Mouse (Mus musculus): Measurements from ENCODE around the gene Raet1e. TPM values are rescaled to one million over a fixed set of nuclear protein-coding genes. Genes with fewer than 3 reads are reported as not detected.
"Not testable (repeated sequence)": the region's sequence is repeated elsewhere in the genome, so short reads cannot be mapped to it uniquely, and the experiment has no call there.

Raet1e gene
- polyA plus RNA-seq, 1 experiment from 2014 or later, result 5.3 TPM

- Histone ChIP-seq H3K4me2 (replicated peaks; ENCODE audit: low read depth) (peak within 1 kb of the TSS; percentile 98), H3K4me3 (ENCODE audit: low read depth, low read length) (peak within 1 kb of the TSS; percentile 69), H3K36me3 (ENCODE audit: control insufficient read depth, insufficient read depth, low read length) (no peaks in the 10 kb centered on the region), H3K27ac (replicated peaks) (peak within 1 kb of the TSS; percentile 75), H3K9me3 (ENCODE audit: control insufficient read depth, low read length) (no peaks in the 10 kb centered on the region), H3K9ac (ENCODE audit: low read length) (peak within 1 kb of the TSS; percentile 73), H3K4me1 (replicated peaks; ENCODE audit: control insufficient read depth, insufficient read depth) (0 out of 2 replicates have a peak, but pooled peaks cover 2% of the 10 kb centered on the region), H3K27me3 (ENCODE audit: control insufficient read depth, insufficient read depth, low read length) (peaks cover 8% of the 10 kb centered on the region; the same call in 1 of the 2 replicates)
- no peak for TF ChIP-seq EP300 (optimal IDR thresholded peaks at IDR 0.05)
- TF ChIP-seq CTCF (IDR thresholded peaks at IDR 0.05; ENCODE audit: low read depth), result no peak
- DNase-seq (ENCODE audit: low spot score) (peak; percentile 39), ATAC-seq (ENCODE audit: low FRiP score, low TSS enrichment) (peak; percentile 30)
- WGBS, result under 1% methylated on average over 35 of the region's 37 CpGs
Observed at GRCm38 (mm10) chr10:22149073-22149690, 9.2 kb upstream of the Raet1e start, which contains the start of gene E030030I06Rik. E030030I06Rik (minus strand) TSS chr10:22149270.

- ATAC-seq (ENCODE audit: low FRiP score, low TSS enrichment) (no peak), DNase-seq (ENCODE audit: low spot score) (no peak)
- 1% methylated on average over 46 of the region's 50 CpGs for WGBS
- no peaks in the 10 kb centered on the region for H3K36me3 ChIP-seq (ENCODE audit: control insufficient read depth, insufficient read depth, low read length)
- H3K4me1 ChIP-seq (replicated peaks; ENCODE audit: control insufficient read depth, insufficient read depth), result 0 out of 2 replicates have a peak, but pooled peaks cover 2% of the 10 kb centered on the region
- no peaks in the 10 kb centered on the region for H3K9me3 ChIP-seq (ENCODE audit: control insufficient read depth, low read length)
- H3K4me2 ChIP-seq (replicated peaks; ENCODE audit: low read depth), result peak overlapping the region; percentile 98
- peaks cover 8% of the 10 kb centered on the region; the same call in 1 of the 2 replicates for H3K27me3 ChIP-seq (ENCODE audit: control insufficient read depth, insufficient read depth, low read length)
- no peak overlapping the region for H3K27ac ChIP-seq (replicated peaks)
- H3K4me3 ChIP-seq (ENCODE audit: low read depth, low read length), result peak overlapping the region; percentile 69
- H3K9ac ChIP-seq (ENCODE audit: low read length), result no peak overlapping the region
- TF ChIP-seq EP300 (optimal IDR thresholded peaks at IDR 0.05) (no peak), CTCF (IDR thresholded peaks at IDR 0.05; ENCODE audit: low read depth) (no peak)
Observed at GRCm38 (mm10) chr10:22149691-22150465, 8.5 kb upstream of the Raet1e start.

DNA sequence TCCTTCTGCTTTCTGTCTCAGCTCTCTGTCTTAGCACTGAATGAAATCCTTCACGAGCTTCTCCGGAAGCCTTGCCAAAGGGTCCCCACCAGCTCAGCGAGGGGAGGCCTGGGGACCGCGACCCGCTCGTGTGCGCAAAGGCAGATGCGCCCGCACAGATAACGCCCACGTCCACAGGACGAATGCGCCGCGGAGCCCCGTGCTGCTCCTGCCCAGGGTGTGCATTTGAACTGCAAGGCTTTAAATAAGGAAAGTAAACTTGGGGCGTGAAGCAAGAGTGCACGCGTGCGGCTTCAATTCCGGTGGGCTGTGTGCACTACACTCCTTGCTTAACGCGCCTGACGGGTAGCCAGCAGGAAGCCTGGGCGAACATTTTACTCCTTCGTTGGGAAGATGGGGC, 7.8 kb upstream of the Raet1e start:
- Histone ChIP-seq H3K27ac (replicated peaks) (no peak overlapping the region), H3K27me3 (ENCODE audit: control insufficient read depth, insufficient read depth, low read length) (peaks cover 11% of the 10 kb centered on the region; the same call in 1 of the 2 replicates), H3K4me2 (replicated peaks; ENCODE audit: low read depth) (peak overlapping the region; percentile 98), H3K36me3 (ENCODE audit: control insufficient read depth, insufficient read depth, low read length) (no peaks in the 10 kb centered on the region), H3K9me3 (ENCODE audit: control insufficient read depth, low read length) (no peaks in the 10 kb centered on the region), H3K4me3 (ENCODE audit: low read depth, low read length) (peak overlapping the region; percentile 69; the same call in 1 of the 2 replicates), H3K9ac (ENCODE audit: low read length) (no peak overlapping the region), H3K4me1 (replicated peaks; ENCODE audit: control insufficient read depth, insufficient read depth) (0 out of 2 replicates have a peak, but pooled peaks cover 2% of the 10 kb centered on the region)
- 1% methylated on average over 27 of the region's 27 CpGs for WGBS
- TF ChIP-seq EP300 (optimal IDR thresholded peaks at IDR 0.05) (no peak), CTCF (IDR thresholded peaks at IDR 0.05; ENCODE audit: low read depth) (no peak)
- DNase-seq (ENCODE audit: low spot score), result no peak
- no peak for ATAC-seq (ENCODE audit: low FRiP score, low TSS enrichment)

DNA sequence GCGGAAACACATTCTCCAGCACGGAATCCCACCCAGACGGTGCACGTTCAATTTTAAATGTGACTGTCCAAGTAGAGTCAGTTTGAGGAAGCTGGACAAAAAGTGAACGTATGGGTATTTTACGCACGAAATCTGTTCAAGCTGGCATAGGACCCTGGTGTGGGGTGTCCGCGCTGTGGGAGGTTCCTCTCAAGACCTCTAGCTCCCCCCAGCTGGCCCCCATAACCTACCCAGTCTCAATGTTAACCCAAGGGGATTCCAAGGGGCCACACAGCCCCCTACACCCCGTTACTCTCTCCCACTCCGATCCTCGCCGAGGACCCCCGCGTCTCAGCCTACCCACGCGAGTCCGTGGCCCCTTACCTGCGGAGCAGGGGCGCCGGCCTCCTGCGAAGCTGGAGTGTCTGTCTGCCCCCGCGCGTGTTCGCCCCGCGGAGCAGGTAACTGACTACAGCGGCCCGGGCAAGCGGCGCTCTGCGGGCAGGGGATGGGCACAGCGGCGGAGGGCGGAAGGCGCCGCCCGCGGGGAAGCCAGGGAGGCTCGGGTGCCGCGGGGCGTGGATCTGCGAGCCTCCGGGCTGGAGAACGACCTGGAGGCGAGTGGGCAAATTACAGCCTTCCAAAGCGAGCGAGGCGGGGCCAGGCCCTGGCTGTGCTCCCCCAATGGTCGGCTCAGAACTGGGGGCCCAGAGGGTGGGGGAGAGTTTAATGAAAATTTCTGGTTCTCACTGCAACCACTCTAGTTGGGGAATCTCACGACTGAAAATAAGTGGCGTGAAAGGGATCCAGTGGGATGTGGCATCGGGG, 7.1 kb upstream of the Raet1e start:
- ATAC-seq (ENCODE audit: low FRiP score, low TSS enrichment); H3K27ac ChIP-seq (replicated peaks); H3K9me3 ChIP-seq (ENCODE audit: control insufficient read depth, low read length); H3K36me3 ChIP-seq (ENCODE audit: control insufficient read depth, insufficient read depth, low read length); H3K4me1 ChIP-seq (replicated peaks; ENCODE audit: control insufficient read depth, insufficient read depth); H3K4me2 ChIP-seq (replicated peaks; ENCODE audit: low read depth); H3K9ac ChIP-seq (ENCODE audit: low read length): not testable (repeated sequence)
- peak overlapping the region; percentile 18; the same call in 1 of the 2 replicates for H3K4me3 ChIP-seq (ENCODE audit: low read depth, low read length)
- 2% methylated on average over 51 of the region's 55 CpGs for WGBS
- peaks cover 14% of the 10 kb centered on the region; the same call in 1 of the 2 replicates for H3K27me3 ChIP-seq (ENCODE audit: control insufficient read depth, insufficient read depth, low read length)
- DNase-seq (ENCODE audit: low spot score), result peak; percentile 38

GRCm38 (mm10) chr10:22151863-22152640, 6.3 kb upstream of the Raet1e start:
- H3K4me1 ChIP-seq (replicated peaks; ENCODE audit: control insufficient read depth, insufficient read depth); DNase-seq (ENCODE audit: low spot score); H3K36me3 ChIP-seq (ENCODE audit: control insufficient read depth, insufficient read depth, low read length); H3K4me3 ChIP-seq (ENCODE audit: low read depth, low read length); ATAC-seq (ENCODE audit: low FRiP score, low TSS enrichment); H3K4me2 ChIP-seq (replicated peaks; ENCODE audit: low read depth); H3K27ac ChIP-seq (replicated peaks); H3K9ac ChIP-seq (ENCODE audit: low read length); H3K9me3 ChIP-seq (ENCODE audit: control insufficient read depth, low read length): not testable (repeated sequence)
- 7% methylated on average over 11 of the region's 11 CpGs for WGBS
- peaks cover 19% of the 10 kb centered on the region; the same call in 1 of the 2 replicates for H3K27me3 ChIP-seq (ENCODE audit: control insufficient read depth, insufficient read depth, low read length)

DNA sequence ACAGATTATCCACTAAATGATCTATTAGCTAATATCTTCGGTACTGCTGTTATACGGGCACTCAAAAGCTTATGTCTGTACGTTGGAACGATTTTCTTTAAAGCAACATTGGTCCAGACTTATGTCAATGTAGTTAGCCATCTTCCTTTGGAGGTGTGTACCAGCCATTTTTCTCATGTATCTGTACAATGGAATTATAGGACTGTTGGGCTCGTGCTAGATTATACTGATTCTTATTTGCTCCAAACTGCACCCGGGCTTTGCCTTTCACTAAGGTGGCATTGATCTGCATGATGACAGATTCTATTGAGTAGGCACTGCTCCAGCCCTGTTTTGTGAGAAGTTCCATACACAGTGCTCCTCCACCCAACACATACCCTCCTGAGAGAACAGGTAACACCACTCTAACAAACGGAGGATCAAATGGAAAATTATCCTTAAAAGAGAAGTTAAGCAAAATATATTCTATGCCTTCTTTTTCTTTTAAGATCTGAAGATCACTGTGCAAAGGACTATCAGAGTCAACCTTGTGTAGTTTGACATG, 5.2 kb upstream of the Raet1e start:
- H3K4me3 ChIP-seq (ENCODE audit: low read depth, low read length); ATAC-seq (ENCODE audit: low FRiP score, low TSS enrichment); H3K9ac ChIP-seq (ENCODE audit: low read length); DNase-seq (ENCODE audit: low spot score); H3K4me2 ChIP-seq (replicated peaks; ENCODE audit: low read depth); H3K4me1 ChIP-seq (replicated peaks; ENCODE audit: control insufficient read depth, insufficient read depth); H3K27ac ChIP-seq (replicated peaks); H3K36me3 ChIP-seq (ENCODE audit: control insufficient read depth, insufficient read depth, low read length); H3K9me3 ChIP-seq (ENCODE audit: control insufficient read depth, low read length): not testable (repeated sequence)
- whole genome bisulfite sequencing, result 7% methylated on average over 7 of the region's 7 CpGs
- H3K27me3 ChIP-seq (ENCODE audit: control insufficient read depth, insufficient read depth, low read length), result peaks cover 19% of the 10 kb centered on the region; the same call in 1 of the 2 replicates

- H3K9ac ChIP-seq (ENCODE audit: low read length); ATAC-seq (ENCODE audit: low FRiP score, low TSS enrichment); H3K27ac ChIP-seq (replicated peaks); H3K36me3 ChIP-seq (ENCODE audit: control insufficient read depth, insufficient read depth, low read length); H3K9me3 ChIP-seq (ENCODE audit: control insufficient read depth, low read length); DNase-seq (ENCODE audit: low spot score); H3K4me1 ChIP-seq (replicated peaks; ENCODE audit: control insufficient read depth, insufficient read depth): not testable (repeated sequence)
- peaks cover 19% of the 10 kb centered on the region; the same call in 1 of the 2 replicates for H3K27me3 ChIP-seq (ENCODE audit: control insufficient read depth, insufficient read depth, low read length)
- 2% methylated on average over 38 of the region's 38 CpGs for WGBS
- H3K4me3 ChIP-seq (ENCODE audit: low read depth, low read length), result peak overlapping the region; percentile 28
- peak overlapping the region; percentile 40; the same call in 1 of the 2 replicates for H3K4me2 ChIP-seq (replicated peaks; ENCODE audit: low read depth)
Observed at GRCm38 (mm10) chr10:22154127-22154526, 4.2 kb upstream of the Raet1e start.

Measured in stomach, postnatal 0 days (tissue).